Mouse (Mus musculus): ENCODE measurements at regions not wholly inside any gene's neighbourhood (a gene's known extent, or its start where the extent isn't known, plus 50 kb on each side); places are given as distances from the start of the nearest gene placed in this dataset.
A peak's percentile ranks its signal among the peaks of the same experiment; 100 is the strongest.

- 86% methylated on average over 5 of the region's 5 CpGs for WGBS
- Histone ChIP-seq H3K4me2 (ENCODE audit: low read length) (no peak overlapping the region), H3K27me3 (ENCODE audit: control insufficient read depth, insufficient read depth, low read length) (no peaks in the 10 kb centered on the region), H3K4me1 (ENCODE audit: control insufficient read depth, insufficient read depth, low read length) (no peaks in the 10 kb centered on the region), H3K36me3 (ENCODE audit: control insufficient read depth, insufficient read depth, low read length) (no peaks in the 10 kb centered on the region), H3K9ac (replicated peaks; ENCODE audit: low read length) (no peak overlapping the region), H3K9me3 (ENCODE audit: control insufficient read depth, low read length) (no peaks in the 10 kb centered on the region), H3K27ac (replicated peaks; ENCODE audit: low read depth, low read length) (no peak overlapping the region), H3K4me3 (replicated peaks; ENCODE audit: low read depth, low read length) (no peak overlapping the region)
- ATAC-seq (ENCODE audit: low FRiP score, low TSS enrichment) (no peak), DNase-seq (no peak)
These were observed 138.4 kb upstream of the Hapln1 start for GRCm38 (mm10) chr13:89401084-89401671.

GRCm38 (mm10) chr13:89410504-89410903 is 129.1 kb upstream of the Hapln1 start:
- Histone ChIP-seq H3K4me1 (ENCODE audit: control insufficient read depth, insufficient read depth, low read length) (no peaks in the 10 kb centered on the region), H3K36me3 (ENCODE audit: control insufficient read depth, insufficient read depth, low read length) (no peaks in the 10 kb centered on the region), H3K9ac (replicated peaks; ENCODE audit: low read length) (no peak overlapping the region), H3K9me3 (ENCODE audit: control insufficient read depth, low read length) (no peaks in the 10 kb centered on the region), H3K27ac (replicated peaks; ENCODE audit: low read depth, low read length) (no peak overlapping the region), H3K27me3 (ENCODE audit: control insufficient read depth, insufficient read depth, low read length) (no peaks in the 10 kb centered on the region), H3K4me2 (ENCODE audit: low read length) (no peak overlapping the region), H3K4me3 (replicated peaks; ENCODE audit: low read depth, low read length) (no peak overlapping the region)
- no peak for DNase-seq
- 92% methylated on average over 2 of the region's 2 CpGs for whole genome bisulfite sequencing
- ATAC-seq (ENCODE audit: low FRiP score, low TSS enrichment) = no peak

GRCm38 (mm10) chr13:89412768-89413487 is 126.7 kb upstream of the Hapln1 start:
- ATAC-seq (ENCODE audit: low FRiP score, low TSS enrichment) (no peak), DNase-seq (peak; percentile 33)

GRCm38 (mm10) chr13:89418804-89419203 is 120.8 kb upstream of the Hapln1 start:
- DNase-seq = no peak
- H3K27me3 ChIP-seq (ENCODE audit: control insufficient read depth, insufficient read depth, low read length) = no peaks in the 10 kb centered on the region
- no peaks in the 10 kb centered on the region for H3K36me3 ChIP-seq (ENCODE audit: control insufficient read depth, insufficient read depth, low read length)
- 92% methylated on average over 3 of the region's 3 CpGs for WGBS
- no peak overlapping the region for H3K4me3 ChIP-seq (replicated peaks; ENCODE audit: low read depth, low read length)
- no peak overlapping the region for H3K27ac ChIP-seq (replicated peaks; ENCODE audit: low read depth, low read length)
- no peaks in the 10 kb centered on the region for H3K9me3 ChIP-seq (ENCODE audit: control insufficient read depth, low read length)
- no peak for ATAC-seq (ENCODE audit: low FRiP score, low TSS enrichment)
- H3K4me1 ChIP-seq (ENCODE audit: control insufficient read depth, insufficient read depth, low read length) = 0 out of 2 replicates have a peak, but pooled peaks cover under 1% of the 10 kb centered on the region
- no peak overlapping the region for H3K4me2 ChIP-seq (ENCODE audit: low read length)
- H3K9ac ChIP-seq (replicated peaks; ENCODE audit: low read length) = no peak overlapping the region

More at GRCm38 (mm10) chr13:89412768-89413487, 126.7 kb upstream of the Hapln1 start:
- Histone ChIP-seq H3K9ac (replicated peaks; ENCODE audit: low read length) (no peak overlapping the region), H3K36me3 (ENCODE audit: control insufficient read depth, insufficient read depth, low read length) (no peaks in the 10 kb centered on the region), H3K27me3 (ENCODE audit: control insufficient read depth, insufficient read depth, low read length) (no peaks in the 10 kb centered on the region), H3K9me3 (ENCODE audit: control insufficient read depth, low read length) (no peaks in the 10 kb centered on the region), H3K4me3 (replicated peaks; ENCODE audit: low read depth, low read length) (no peak overlapping the region), H3K27ac (replicated peaks; ENCODE audit: low read depth, low read length) (no peak overlapping the region), H3K4me2 (ENCODE audit: low read length) (no peak overlapping the region), H3K4me1 (ENCODE audit: control insufficient read depth, insufficient read depth, low read length) (no peaks in the 10 kb centered on the region)
- 79% methylated on average over 1 of the region's 1 CpGs for WGBS

GRCm38 (mm10) chr13:89421833-89422232 is 117.8 kb upstream of the Hapln1 start:
- H3K36me3 ChIP-seq (ENCODE audit: control insufficient read depth, insufficient read depth, low read length) = no peaks in the 10 kb centered on the region
- no peak overlapping the region for H3K4me2 ChIP-seq (ENCODE audit: low read length)
- no peak overlapping the region for H3K4me3 ChIP-seq (replicated peaks; ENCODE audit: low read depth, low read length)
- 0 out of 2 replicates have a peak, but pooled peaks cover 3% of the 10 kb centered on the region for H3K4me1 ChIP-seq (ENCODE audit: control insufficient read depth, insufficient read depth, low read length)
- H3K9me3 ChIP-seq (ENCODE audit: control insufficient read depth, low read length) = no peaks in the 10 kb centered on the region
- H3K9ac ChIP-seq (replicated peaks; ENCODE audit: low read length) = no peak overlapping the region
- H3K27ac ChIP-seq (replicated peaks; ENCODE audit: low read depth, low read length) = no peak overlapping the region
- no peak for DNase-seq
- H3K27me3 ChIP-seq (ENCODE audit: control insufficient read depth, insufficient read depth, low read length) = no peaks in the 10 kb centered on the region
- ATAC-seq (ENCODE audit: low FRiP score, low TSS enrichment) = no peak

GRCm38 (mm10) chr13:89423491-89423890 is 116.1 kb upstream of the Hapln1 start:
- no peak for ATAC-seq (ENCODE audit: low FRiP score, low TSS enrichment)
- Histone ChIP-seq H3K9ac (replicated peaks; ENCODE audit: low read length) (no peak overlapping the region), H3K27me3 (ENCODE audit: control insufficient read depth, insufficient read depth, low read length) (no peaks in the 10 kb centered on the region), H3K9me3 (ENCODE audit: control insufficient read depth, low read length) (no peaks in the 10 kb centered on the region), H3K27ac (replicated peaks; ENCODE audit: low read depth, low read length) (no peak overlapping the region), H3K4me2 (ENCODE audit: low read length) (no peak overlapping the region), H3K4me1 (ENCODE audit: control insufficient read depth, insufficient read depth, low read length) (0 out of 2 replicates have a peak, but pooled peaks cover 3% of the 10 kb centered on the region), H3K36me3 (ENCODE audit: control insufficient read depth, insufficient read depth, low read length) (no peaks in the 10 kb centered on the region), H3K4me3 (replicated peaks; ENCODE audit: low read depth, low read length) (no peak overlapping the region)
- no peak for DNase-seq

GRCm38 (mm10) chr13:89428272-89429071 is 111.1 kb upstream of the Hapln1 start:
- Histone ChIP-seq H3K36me3 (ENCODE audit: control insufficient read depth, insufficient read depth, low read length) (no peaks in the 10 kb centered on the region), H3K27me3 (ENCODE audit: control insufficient read depth, insufficient read depth, low read length) (no peaks in the 10 kb centered on the region), H3K9me3 (ENCODE audit: control insufficient read depth, low read length) (no peaks in the 10 kb centered on the region), H3K4me3 (replicated peaks; ENCODE audit: low read depth, low read length) (no peak overlapping the region), H3K9ac (replicated peaks; ENCODE audit: low read length) (no peak overlapping the region), H3K4me2 (ENCODE audit: low read length) (peak overlapping the region; percentile 12; the same call in 1 of the 2 replicates), H3K27ac (replicated peaks; ENCODE audit: low read depth, low read length) (no peak overlapping the region), H3K4me1 (ENCODE audit: control insufficient read depth, insufficient read depth, low read length) (peaks cover 8% of the 10 kb centered on the region; the same call in 1 of the 2 replicates)
- 24% methylated on average over 12 of the region's 12 CpGs for WGBS
- DNase-seq = peak; percentile 8
- no peak for ATAC-seq (ENCODE audit: low FRiP score, low TSS enrichment)

- Histone ChIP-seq H3K36me3 (ENCODE audit: control insufficient read depth, insufficient read depth, low read length) (no peaks in the 10 kb centered on the region), H3K4me1 (ENCODE audit: control insufficient read depth, insufficient read depth, low read length) (no peaks in the 10 kb centered on the region), H3K9ac (replicated peaks; ENCODE audit: low read length) (no peak overlapping the region), H3K27me3 (ENCODE audit: control insufficient read depth, insufficient read depth, low read length) (no peaks in the 10 kb centered on the region), H3K27ac (replicated peaks; ENCODE audit: low read depth, low read length) (no peak overlapping the region), H3K4me2 (ENCODE audit: low read length) (no peak overlapping the region), H3K9me3 (ENCODE audit: control insufficient read depth, low read length) (no peaks in the 10 kb centered on the region), H3K4me3 (replicated peaks; ENCODE audit: low read depth, low read length) (no peak overlapping the region)
- DNase-seq (no peak), ATAC-seq (ENCODE audit: low FRiP score, low TSS enrichment) (no peak)
- WGBS = 89% methylated on average over 1 of the region's 1 CpGs
These were observed 94.7 kb upstream of the Hapln1 start for GRCm38 (mm10) chr13:89444847-89445246.

Data from midbrain, embryonic 14.5 days (tissue).